Mouse (Mus musculus): Measurements from ENCODE around the gene Setmar. TPM values are rescaled to one million over a fixed set of nuclear protein-coding genes. Genes with fewer than 3 reads are reported as not detected.

Gene Setmar
- polyA plus RNA-seq, 1 experiment: 9.5 TPM

DNA sequence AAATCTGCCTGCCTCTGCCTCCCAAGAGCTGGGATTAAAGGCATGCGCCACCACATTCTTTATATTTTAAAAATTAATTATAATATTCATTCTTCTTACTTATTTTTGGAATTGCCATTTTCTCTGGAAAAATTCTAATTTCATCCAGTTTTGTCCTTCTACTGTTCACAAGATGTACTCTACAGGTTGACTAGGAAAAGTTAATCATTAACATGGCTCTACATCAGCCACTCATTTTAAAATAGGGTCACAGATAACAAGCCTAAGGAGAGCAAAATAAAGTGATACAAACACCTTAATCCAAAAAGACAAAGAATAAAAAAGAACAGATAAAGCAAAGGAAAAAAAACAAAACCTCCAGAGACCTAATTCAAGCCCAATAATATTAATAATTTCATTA, 50.1 kb downstream of the Setmar start:
- no peak for DNase-seq (ENCODE audit: low spot score)

GRCm38 (mm10) chr6:108117881-108118280, 53.0 kb downstream of the Setmar start:
- no peak for DNase-seq (ENCODE audit: low spot score)

- no peak for DNase-seq (ENCODE audit: low spot score)
Measured at GRCm38 (mm10) chr6:108125474-108125873, 60.6 kb downstream of the Setmar start.

- no peak for DNase-seq (ENCODE audit: low spot score)
Measured at GRCm38 (mm10) chr6:108126631-108127030, 61.8 kb downstream of the Setmar start.

Other genes with a start within 250 kb of the Setmar start
- gene Sumf1, start 120.5 kb downstream of the Setmar start, polyA plus RNA-seq (2012; rRNA removed): 28.7 and 33.3 TPM in 2 replicates
- 64.6 and 82.8 TPM in 2 replicates for gene Itpr1, start 148.1 kb downstream of the Setmar start, polyA plus RNA-seq (2012; rRNA removed)

Data from urinary bladder, adult 2 months (tissue).